Mouse (Mus musculus) heart, embryonic 15.5 days (tissue): Measurements from ENCODE around the gene Ccr7. TPM values are rescaled to one million over a fixed set of nuclear protein-coding genes. Genes with fewer than 3 reads are reported as not detected.

ENCODE experiments used
- ATAC-seq: fragments of 200-750 bp; cut with Nextera tagmentation; replicated peaks from 2 replicates; pipeline ENCODE4 v1.8.0; 2017; ENCODE audit warnings: low read depth, moderate TSS enrichment; ENCODE audit not compliant: insufficient number of reproducible peaks, insufficient read depth, low FRiP score
- H3K27ac ChIP-seq: fragments of 300-500 bp; sonication (generic); 2 replicates; pipeline ENCODE4 v1.5.1; 2015; ENCODE audit warnings: mild to moderate bottlenecking, inconsistent platforms
- H3K27me3 ChIP-seq: fragments of 300-500 bp; sonication (generic); 2 replicates; pipeline ENCODE4 v1.6.1; 2015; ENCODE audit warnings: inconsistent platforms
- H3K36me3 ChIP-seq: fragments of 300-500 bp; sonication (generic); 2 replicates; pipeline ENCODE4 v1.6.1; 2015; ENCODE audit warnings: mild to moderate bottlenecking, inconsistent platforms
- H3K4me1 ChIP-seq: fragments of 300-500 bp; sonication (generic); replicated peaks from 2 replicates; pipeline ENCODE4 v1.6.1; 2015; ENCODE audit warnings: inconsistent platforms
- H3K4me2 ChIP-seq: fragments of 300-500 bp; sonication (generic); 2 replicates; pipeline ENCODE4 v1.6.1; 2015; ENCODE audit warnings: inconsistent platforms, mild to moderate bottlenecking, moderate library complexity
- H3K4me3 ChIP-seq: fragments of 300-500 bp; sonication (generic); 2 replicates; pipeline ENCODE4 v1.5.1; 2015; ENCODE audit warnings: mild to moderate bottlenecking, inconsistent platforms
- H3K9ac ChIP-seq: fragments of 300-500 bp; sonication (generic); 2 replicates; pipeline ENCODE4 v1.6.1; 2015; ENCODE audit warnings: mild to moderate bottlenecking, inconsistent platforms
- H3K9me3 ChIP-seq: fragments of 300-500 bp; sonication (generic); replicated peaks from 2 replicates; pipeline ENCODE4 v1.6.1; 2016; ENCODE audit warnings: inconsistent platforms
- WGBS: fragments of 180-500 bp; shearing (Covaris S2); methylation state at CpG from one replicate; pipeline ENCODE4 v1.1.7; 2015; ENCODE audit warnings: mixed read lengths; 5-methylcytosine and 5-hydroxymethylcytosine counted together
- polyA plus RNA-seq: library from polyadenylated mRNA; unstranded; fragments of >200 nt; fragmentation: Nextera tagmentation; extraction: Ambion mirVana; gene quantifications from 2 replicates; pipeline ENCODE4 v1.2.1, GENCODE M21; 2015

The Ccr7 gene
- polyA plus RNA-seq, 1 experiment from 2014 or later: 0.34 TPM

GRCm38 (mm10) chr11:99170005-99170404 is 15.1 kb upstream of the Ccr7 start:
- 89% methylated on average over 6 of the region's 6 CpGs for WGBS
- Histone ChIP-seq H3K4me2 (no peak overlapping the region), H3K27ac (no peak overlapping the region), H3K4me1 (no peaks in the 10 kb centered on the region), H3K4me3 (no peak overlapping the region), H3K9ac (no peak overlapping the region), H3K9me3 (no peaks in the 10 kb centered on the region), H3K36me3 (no peaks in the 10 kb centered on the region), H3K27me3 (no peaks in the 10 kb centered on the region)
- no peak for ATAC-seq

- H3K27ac ChIP-seq: no peak overlapping the region
- H3K4me1 ChIP-seq: no peaks in the 10 kb centered on the region
- no peak overlapping the region for H3K9ac ChIP-seq
- H3K4me3 ChIP-seq: no peak overlapping the region
- WGBS: 92% methylated on average over 2 of the region's 2 CpGs
- ATAC-seq: no peak
- no peaks in the 10 kb centered on the region for H3K27me3 ChIP-seq
- H3K36me3 ChIP-seq: no peaks in the 10 kb centered on the region
- no peak overlapping the region for H3K4me2 ChIP-seq
- H3K9me3 ChIP-seq: no peaks in the 10 kb centered on the region
Measured at GRCm38 (mm10) chr11:99169438-99169837, 14.6 kb upstream of the Ccr7 start.

GRCm38 (mm10) chr11:99168030-99168474 is 13.2 kb upstream of the Ccr7 start:
- Histone ChIP-seq H3K9ac (no peak overlapping the region), H3K4me1 (no peaks in the 10 kb centered on the region), H3K36me3 (no peaks in the 10 kb centered on the region), H3K9me3 (no peaks in the 10 kb centered on the region), H3K4me2 (no peak overlapping the region), H3K4me3 (no peak overlapping the region), H3K27ac (no peak overlapping the region), H3K27me3 (no peaks in the 10 kb centered on the region)
- 64% methylated on average over 12 of the region's 12 CpGs for WGBS
- no peak for ATAC-seq

GRCm38 (mm10) chr11:99167576-99167975 is 12.7 kb upstream of the Ccr7 start:
- 84% methylated on average over 7 of the region's 7 CpGs for WGBS
- H3K4me1 ChIP-seq: no peaks in the 10 kb centered on the region
- no peak overlapping the region for H3K4me3 ChIP-seq

GRCm38 (mm10) chr11:99166241-99166640 is 11.4 kb upstream of the Ccr7 start:
- H3K4me2 ChIP-seq: no peak overlapping the region
- no peaks in the 10 kb centered on the region for H3K36me3 ChIP-seq
- WGBS: 93% methylated on average over 7 of the region's 7 CpGs
- H3K27ac ChIP-seq: no peak overlapping the region
- H3K9ac ChIP-seq: no peak overlapping the region
- no peak overlapping the region for H3K4me3 ChIP-seq
- ATAC-seq: no peak
- H3K27me3 ChIP-seq: no peaks in the 10 kb centered on the region
- no peaks in the 10 kb centered on the region for H3K4me1 ChIP-seq
- no peaks in the 10 kb centered on the region for H3K9me3 ChIP-seq

More at GRCm38 (mm10) chr11:99167576-99167975, 12.7 kb upstream of the Ccr7 start:
- no peaks in the 10 kb centered on the region for H3K36me3 ChIP-seq
- H3K4me2 ChIP-seq: no peak overlapping the region
- no peak overlapping the region for H3K27ac ChIP-seq
- no peaks in the 10 kb centered on the region for H3K27me3 ChIP-seq
- no peak overlapping the region for H3K9ac ChIP-seq
- ATAC-seq: no peak
- H3K9me3 ChIP-seq: no peaks in the 10 kb centered on the region

- Histone ChIP-seq H3K9ac (no peak overlapping the region), H3K9me3 (no peaks in the 10 kb centered on the region), H3K27me3 (no peaks in the 10 kb centered on the region), H3K27ac (no peak overlapping the region), H3K4me2 (no peak overlapping the region), H3K4me3 (no peak overlapping the region), H3K36me3 (no peaks in the 10 kb centered on the region), H3K4me1 (no peaks in the 10 kb centered on the region)
- WGBS: 70% methylated on average over 11 of the region's 11 CpGs
- ATAC-seq: no peak
Measured at GRCm38 (mm10) chr11:99165031-99165752, 10.3 kb upstream of the Ccr7 start.

- Histone ChIP-seq H3K9ac (no peak overlapping the region), H3K4me2 (no peak overlapping the region), H3K27me3 (no peaks in the 10 kb centered on the region), H3K36me3 (no peaks in the 10 kb centered on the region), H3K4me1 (no peaks in the 10 kb centered on the region), H3K4me3 (no peak overlapping the region), H3K27ac (no peak overlapping the region), H3K9me3 (no peaks in the 10 kb centered on the region)
- no peak; the same call in 1 of the 2 replicates for ATAC-seq
- 76% methylated on average over 10 of the region's 10 CpGs for WGBS
Measured at GRCm38 (mm10) chr11:99162972-99163686, 8.3 kb upstream of the Ccr7 start.

GRCm38 (mm10) chr11:99161648-99162047 is 6.8 kb upstream of the Ccr7 start:
- no peak overlapping the region for H3K4me2 ChIP-seq
- H3K27ac ChIP-seq: no peak overlapping the region
- H3K27me3 ChIP-seq: no peaks in the 10 kb centered on the region
- WGBS: 42% methylated on average over 5 of the region's 5 CpGs
- H3K4me1 ChIP-seq: no peaks in the 10 kb centered on the region
- no peak overlapping the region for H3K4me3 ChIP-seq
- ATAC-seq: no peak
- no peaks in the 10 kb centered on the region for H3K9me3 ChIP-seq
- H3K36me3 ChIP-seq: no peaks in the 10 kb centered on the region
- no peak overlapping the region for H3K9ac ChIP-seq

GRCm38 (mm10) chr11:99160228-99160627 is 5.4 kb upstream of the Ccr7 start:
- Histone ChIP-seq H3K4me1 (peaks cover under 1% of the 10 kb centered on the region), H3K27me3 (no peaks in the 10 kb centered on the region), H3K9me3 (no peaks in the 10 kb centered on the region), H3K4me2 (no peak overlapping the region), H3K27ac (no peak overlapping the region), H3K4me3 (no peak overlapping the region), H3K9ac (no peak overlapping the region), H3K36me3 (no peaks in the 10 kb centered on the region)
- ATAC-seq: no peak
- 79% methylated on average over 6 of the region's 6 CpGs for WGBS

- ATAC-seq: no peak
- Histone ChIP-seq H3K36me3 (no peaks in the 10 kb centered on the region), H3K27ac (no peak overlapping the region), H3K4me2 (no peak overlapping the region), H3K4me3 (no peak overlapping the region), H3K9me3 (no peaks in the 10 kb centered on the region), H3K4me1 (peaks cover 2% of the 10 kb centered on the region), H3K27me3 (peaks cover 18% of the 10 kb centered on the region), H3K9ac (no peak overlapping the region)
- WGBS: 88% methylated on average over 9 of the region's 9 CpGs
Measured at GRCm38 (mm10) chr11:99155817-99156216, 940 bp upstream of the Ccr7 start.

- H3K4me3 ChIP-seq: no peak overlapping the region
- H3K36me3 ChIP-seq: no peaks in the 10 kb centered on the region
- WGBS: 63% methylated on average over 7 of the region's 7 CpGs
- no peak overlapping the region for H3K9ac ChIP-seq
- no peaks in the 10 kb centered on the region for H3K9me3 ChIP-seq
- H3K4me2 ChIP-seq: no peak overlapping the region
- H3K4me1 ChIP-seq: peaks cover 15% of the 10 kb centered on the region
- no peak for ATAC-seq
- H3K27me3 ChIP-seq: peaks cover 21% of the 10 kb centered on the region
- H3K27ac ChIP-seq: no peak overlapping the region
Measured at GRCm38 (mm10) chr11:99153767-99154753, 817 bp downstream of the Ccr7 start.
